Mouse (Mus musculus) naive thymus-derived CD4-positive, alpha-beta T cell, adult 2 months (primary cell): ENCODE results near the gene Ptpn13.
A peak's percentile ranks its signal among the peaks of the same experiment; 100 is the strongest.

Experiments used
- DNase-seq: peaks from one replicate; pipeline ENCODE4 v3.0.0-alpha.2; 2011; ENCODE audit warnings: low read depth

Gene Ptpn13

DNA sequence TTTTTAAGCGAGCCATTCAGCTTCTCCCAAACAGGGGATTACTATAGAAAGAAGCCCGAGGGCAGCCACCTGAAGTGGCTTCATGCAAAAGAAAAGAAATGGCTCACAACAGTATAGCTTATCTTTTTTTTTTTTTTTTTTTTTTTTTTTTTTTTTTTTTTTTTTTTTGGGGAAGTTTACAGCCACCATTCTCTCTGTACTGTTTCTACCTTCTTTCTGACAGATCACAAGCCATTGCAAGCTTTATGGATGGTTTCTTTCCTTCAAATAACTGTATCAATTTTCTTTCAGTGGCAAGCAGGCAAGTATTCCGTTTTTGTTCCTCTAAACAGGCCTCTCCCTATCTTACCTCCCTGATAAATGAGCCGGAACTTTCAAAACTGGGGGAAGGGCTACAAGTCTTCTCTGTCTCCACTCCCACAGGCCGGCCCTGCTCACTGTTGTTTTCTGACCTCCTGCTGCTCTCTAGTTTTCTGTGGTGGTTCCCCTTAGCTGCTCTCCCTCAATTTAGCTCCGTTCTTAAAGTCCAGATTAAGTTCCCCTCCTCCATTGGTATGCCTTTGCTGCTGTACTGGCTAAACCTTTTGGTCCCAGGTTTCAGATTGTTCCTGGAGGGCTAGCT, 1.6 kb upstream of the Ptpn13 start:
- no peak for DNase-seq

DNA sequence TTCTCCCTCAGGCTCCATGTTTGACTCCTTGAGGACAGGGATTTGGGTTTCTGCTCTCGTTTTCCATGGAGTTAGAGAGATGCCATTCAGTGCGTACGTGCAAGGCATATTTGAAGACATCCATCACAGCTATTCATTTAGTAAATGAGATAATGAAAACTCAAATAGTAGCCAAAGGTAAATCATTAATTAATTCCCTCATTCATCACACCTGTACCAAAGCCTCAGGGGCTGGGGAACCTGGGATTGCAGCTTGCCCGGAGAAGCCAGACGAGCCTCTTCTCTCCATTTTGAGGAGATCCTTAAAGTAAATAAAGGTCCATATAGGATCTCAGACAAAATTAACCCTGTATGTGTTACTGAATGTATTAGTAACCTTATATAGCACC, 1.1 kb upstream of the Ptpn13 start:
- DNase-seq, result no peak

DNA sequence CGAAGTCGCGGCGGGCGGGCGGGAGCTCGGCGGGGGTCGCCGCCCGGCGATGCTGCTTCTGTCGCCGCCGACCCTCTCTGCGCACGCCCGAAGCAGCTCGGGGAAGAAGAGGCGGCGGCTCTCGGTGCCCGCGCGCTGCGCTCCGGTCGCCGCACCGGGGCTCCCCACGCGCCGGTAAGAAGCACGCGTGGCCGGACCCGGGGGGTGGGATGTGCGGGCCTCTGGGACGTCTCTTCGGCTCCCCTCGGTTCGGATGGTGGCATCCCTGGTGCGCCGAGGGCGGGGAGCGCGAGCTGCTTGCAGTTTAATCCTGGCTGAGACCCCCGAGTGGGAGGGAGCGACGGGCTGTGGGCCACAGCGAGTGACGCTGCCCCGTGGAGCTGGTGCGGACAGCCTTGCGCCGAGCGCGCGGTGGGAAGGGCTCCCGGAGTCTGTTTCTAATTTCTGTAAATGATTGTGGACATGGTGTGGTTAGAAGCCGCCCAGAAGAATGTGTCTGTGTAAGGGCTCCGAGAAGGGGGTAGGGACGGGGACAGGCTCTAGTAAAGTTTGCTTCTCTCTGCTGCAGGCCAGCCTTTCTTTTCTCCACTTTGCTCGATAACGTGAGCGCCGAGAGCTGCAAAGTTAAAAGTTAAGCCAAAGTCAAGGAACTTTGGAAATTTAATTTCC, 505 bp downstream of the Ptpn13 start:
- peak; percentile 19 for DNase-seq

DNA sequence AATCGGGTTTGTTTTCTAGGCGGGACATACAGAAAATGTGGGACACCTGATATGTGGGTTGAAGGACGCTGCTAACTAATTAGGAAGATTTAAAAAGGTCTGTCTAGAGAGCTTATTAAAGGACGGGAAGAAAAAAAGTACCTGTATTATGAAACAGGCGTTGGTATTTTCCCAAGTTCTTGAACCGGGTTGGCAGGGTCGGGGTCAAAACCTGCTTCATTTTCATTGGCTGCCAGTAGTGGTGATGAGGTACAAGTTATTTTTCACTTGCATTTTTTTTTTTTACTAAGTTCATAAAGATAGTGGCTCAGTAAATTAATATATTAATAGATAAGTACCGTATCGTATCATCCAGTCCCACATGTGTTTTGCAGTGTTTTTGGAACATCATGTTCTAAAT, 1.3 kb downstream of the Ptpn13 start:
- no peak for DNase-seq

DNA sequence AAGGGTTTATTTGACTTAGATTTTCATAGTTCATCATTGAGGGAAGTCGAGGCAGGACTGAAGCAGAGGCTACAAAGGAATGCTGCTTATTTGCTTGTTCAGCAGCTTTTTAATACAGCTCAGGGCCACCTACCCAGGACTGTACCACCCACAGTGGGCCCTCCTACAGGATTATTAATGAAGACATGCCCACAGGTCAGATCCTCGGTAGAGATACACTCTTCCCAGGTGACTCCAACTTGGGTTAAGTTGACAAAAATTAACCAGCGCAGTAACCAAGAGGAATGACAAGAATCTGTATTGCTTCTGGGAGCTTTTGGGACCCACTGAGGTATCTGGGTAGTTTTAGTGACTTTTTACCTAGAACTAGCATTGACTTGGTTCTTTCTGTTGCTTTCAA, 6.0 kb downstream of the Ptpn13 start:
- no peak for DNase-seq

DNA sequence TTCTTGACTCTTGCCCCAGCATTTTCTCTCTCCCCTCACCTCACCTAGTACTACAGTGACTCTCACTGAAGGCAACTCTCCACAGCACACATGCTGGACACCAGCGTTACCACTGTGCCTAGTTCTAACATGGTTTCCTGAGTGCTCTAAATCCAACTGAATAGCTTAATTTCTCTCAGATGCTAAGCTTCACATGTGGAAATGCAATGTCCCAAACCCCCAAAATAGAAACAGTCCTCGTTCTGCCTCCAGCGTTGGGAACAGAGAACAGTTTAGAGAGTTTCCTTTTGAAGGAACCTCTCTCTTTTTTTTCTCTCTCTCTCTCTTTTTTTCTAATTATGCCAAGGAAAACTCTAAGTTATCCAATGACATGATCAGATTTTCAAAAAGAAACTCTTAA, 6.5 kb downstream of the Ptpn13 start:
- no peak for DNase-seq

DNA sequence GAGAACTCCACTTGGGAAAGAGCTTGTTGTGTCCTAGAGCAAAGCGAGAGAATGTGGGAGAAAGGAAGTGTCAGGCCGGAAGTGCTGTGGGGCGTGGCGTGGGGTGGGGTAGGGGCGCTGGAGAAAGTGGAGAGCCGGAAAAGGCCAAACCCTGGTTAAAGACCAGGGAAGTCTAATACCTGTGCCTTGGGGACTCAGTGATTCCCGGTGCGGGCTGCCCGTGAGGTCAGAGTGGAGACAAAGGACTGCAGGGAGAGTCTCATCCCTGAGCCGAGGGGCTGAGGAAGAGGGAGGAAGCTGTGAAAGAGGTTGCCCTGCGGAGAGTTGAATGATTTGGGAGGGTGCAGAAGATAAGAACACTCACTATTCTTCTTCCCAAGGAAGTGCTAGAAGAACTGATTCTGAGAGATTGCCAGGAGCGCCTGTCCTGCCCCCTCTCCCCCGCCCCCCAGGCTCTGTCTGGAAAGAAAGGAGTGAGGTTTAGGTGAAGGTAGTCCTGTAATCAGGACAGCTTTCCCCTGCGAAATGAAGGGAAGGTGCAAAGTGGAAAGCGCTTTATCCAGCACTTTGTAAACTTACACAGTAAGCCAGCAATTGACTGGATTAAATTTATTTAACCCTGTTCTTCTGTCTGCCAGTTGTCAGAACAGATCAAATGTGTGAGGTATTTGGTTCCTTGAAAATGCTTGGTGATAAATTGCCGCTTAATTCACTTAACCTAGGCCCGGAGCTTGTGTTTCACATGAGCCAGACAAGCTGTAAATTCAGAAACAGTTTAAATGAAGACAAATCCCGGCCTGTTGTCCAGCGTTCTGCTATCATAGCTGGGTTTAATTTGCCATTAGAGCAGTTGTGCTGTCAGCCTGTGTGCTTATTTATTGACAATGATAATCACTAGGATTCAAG, 11.3 kb downstream of the Ptpn13 start:
- no peak for DNase-seq

DNA sequence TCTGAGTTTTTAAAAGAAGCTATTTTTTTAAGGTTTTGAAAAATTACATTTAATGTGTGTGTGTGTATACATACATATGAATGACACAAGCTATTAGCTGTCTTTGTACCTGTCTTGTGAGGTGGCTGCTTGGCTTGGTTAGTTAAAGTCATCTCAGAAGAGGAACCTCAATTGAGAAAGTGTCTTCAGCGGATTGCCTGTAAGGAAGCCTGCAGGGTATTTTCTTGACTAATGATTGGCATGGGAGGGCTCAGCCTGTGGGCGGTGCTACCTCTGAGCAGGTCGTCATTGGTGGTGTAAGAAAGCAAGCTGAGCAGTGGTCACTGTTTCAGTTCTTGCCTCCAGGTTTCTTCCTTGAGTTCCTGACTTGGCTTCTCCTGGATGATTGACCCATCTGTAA, 12.7 kb downstream of the Ptpn13 start:
- no peak for DNase-seq

DNA sequence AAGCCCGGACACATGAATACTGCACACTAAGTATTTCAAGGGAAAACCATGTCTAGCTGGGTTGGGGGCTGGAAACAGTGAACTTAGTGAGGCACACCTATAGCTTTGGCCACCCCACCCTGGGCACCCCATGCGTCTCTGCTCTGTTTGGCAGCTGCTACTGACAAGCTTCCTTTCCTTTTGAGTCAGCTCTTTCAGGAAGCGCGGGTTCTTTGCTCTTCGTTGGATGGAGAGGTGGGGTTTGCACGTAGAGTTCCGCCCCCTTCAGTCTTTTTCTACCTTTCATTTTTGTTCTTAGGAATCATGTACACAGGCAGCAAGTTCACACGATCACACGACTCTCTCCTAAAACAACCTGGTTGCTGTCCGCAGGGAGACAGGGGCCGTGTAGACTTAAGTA, 14.2 kb downstream of the Ptpn13 start:
- DNase-seq, result peak; percentile 15

DNA sequence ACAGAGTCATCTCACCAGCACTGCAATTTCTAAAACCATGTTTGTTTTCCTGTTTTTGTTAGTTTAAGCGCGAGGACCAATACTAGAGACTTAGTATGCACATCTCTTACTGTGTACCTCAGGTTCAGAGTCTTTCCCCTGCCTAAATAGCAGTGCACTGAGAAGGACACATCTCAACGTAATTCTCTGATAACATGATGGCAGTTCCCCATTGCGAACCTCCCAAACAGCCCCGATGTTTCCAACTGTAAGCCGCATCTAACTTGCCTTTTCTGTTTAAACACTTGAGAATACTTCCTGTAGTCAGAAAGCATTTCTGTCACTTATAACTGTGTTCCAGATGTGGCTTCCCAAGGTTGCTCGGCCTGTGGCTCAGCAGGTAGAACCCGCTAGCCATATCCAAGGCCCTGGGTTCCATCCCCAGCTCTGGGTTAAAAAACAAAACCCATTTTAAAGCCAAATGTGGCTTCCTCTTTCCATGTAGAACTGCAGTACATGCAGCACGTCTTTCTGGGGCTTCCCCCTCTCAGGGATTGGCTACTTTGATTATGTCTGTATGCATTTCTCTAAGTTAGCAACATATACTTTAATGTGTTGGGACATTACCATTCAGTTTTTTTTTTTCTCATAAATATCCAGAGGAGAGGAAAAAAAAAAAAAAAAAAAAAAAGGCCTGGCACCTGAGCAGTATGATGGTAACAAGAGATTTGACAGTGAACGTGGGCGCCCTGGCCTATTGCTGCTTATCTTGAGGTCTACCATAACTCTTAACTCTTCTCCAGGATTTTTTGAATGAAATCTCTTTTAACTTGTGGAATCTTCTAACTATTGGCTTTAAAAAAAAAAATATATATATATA, 15.7 kb downstream of the Ptpn13 start:
- DNase-seq, result no peak

DNA sequence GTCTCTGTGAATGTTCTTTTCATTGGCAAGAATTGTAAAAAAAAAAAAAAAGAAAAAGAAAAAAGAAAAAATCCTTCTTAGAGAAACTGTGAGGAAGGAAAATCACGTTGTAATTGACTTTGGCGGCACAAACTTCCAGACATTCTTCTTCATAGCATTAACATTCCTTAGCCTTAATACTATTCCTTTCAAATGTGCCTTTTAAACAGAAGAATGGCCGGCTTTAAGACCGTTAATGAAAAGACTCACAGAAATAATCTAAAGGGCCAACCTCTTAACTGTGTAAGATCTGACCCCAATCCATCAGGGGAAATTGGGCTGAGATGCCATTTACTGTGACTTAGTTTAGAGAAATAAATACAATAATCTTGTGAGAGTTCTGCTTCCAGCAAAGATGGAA, 16.7 kb downstream of the Ptpn13 start:
- DNase-seq, result no peak

DNA sequence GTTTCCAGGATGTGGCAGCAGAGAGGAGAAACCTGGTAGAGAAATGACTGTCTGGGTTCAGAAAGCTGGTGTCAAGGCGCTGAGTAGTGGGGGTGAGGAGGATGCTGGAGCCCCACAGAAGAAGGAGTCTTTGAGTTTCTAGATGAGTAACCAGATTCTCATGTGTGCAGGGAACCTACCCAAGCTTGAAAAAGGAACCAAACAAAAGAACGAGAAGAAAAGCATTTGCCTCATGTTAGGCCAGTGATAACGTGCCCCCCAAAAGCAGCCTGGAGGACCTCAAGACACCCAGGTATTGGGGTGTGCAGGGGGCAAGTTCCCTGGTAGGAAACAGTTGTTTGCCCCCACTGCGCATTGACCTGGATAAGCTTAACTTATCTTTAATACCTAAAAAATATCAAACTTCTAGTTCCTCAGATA, 17.3 kb downstream of the Ptpn13 start:
- DNase-seq, result peak; percentile 23

DNA sequence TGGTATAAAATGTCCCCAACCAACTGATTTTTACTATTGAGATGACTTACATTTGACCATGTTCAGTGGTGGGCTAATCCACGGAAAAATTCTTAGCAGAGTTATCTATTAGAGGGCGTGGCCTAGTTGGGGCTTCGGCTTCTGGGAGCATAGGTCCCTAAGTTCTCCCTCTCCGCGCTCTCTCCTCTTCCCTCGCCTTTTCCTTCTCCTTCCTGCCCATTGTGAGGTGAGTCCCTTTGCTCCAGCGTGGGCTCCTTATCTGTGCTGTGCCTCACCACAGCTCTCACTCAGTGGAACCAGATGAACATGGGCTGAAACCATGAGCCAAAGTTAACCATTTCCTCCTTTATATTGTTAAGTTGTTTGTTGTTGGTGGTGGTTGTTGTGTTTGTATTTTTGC, 17.9 kb downstream of the Ptpn13 start:
- DNase-seq, result no peak

DNA sequence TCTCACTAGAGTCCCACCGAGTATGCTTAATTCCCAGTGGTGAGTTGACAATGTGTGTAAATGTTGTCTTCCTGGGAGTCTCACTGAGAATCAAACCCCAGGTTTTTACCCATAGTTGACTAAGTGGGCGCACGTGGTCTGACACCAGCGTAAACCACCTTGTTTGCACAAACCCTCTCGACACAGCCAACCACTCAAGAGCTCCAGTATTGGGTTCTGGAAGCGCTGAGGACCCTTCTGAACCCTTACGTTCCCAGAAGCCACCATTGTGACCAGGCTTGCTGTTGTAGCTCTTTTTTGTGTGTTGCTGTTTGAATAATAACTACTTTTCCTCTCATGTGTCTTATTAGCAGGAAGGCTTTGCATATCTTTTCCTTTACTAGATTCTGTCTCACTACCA, 20.4 kb downstream of the Ptpn13 start:
- DNase-seq, result no peak

DNA sequence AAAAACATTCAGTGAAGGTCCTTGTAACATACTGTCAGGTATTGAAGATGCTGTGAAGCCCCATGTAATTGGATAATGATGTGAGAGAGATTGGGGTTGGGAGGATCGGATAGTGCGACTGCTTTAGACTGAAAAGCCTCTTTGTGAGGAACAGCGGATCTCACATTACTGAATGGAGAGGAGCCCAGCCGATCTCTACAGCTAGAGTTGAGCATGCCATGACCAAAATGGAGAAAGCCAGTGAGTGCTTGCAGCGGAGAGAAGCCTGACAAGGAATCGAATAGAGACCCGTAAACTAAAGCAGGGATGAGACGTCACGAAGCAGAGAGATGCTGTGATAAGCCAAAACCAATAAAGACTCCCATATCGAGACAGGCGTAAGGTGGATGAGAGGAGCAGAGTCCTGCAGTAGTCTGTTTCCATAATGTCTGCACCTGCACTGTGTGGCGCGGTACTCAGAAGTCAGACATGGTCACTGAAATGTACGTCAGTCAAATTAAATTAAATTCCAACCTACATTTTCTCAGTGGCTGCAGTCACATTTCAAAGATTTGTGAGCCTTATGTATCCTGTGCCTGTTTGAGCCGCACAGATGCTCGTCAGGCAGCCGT, 22.9 kb downstream of the Ptpn13 start:
- no peak for DNase-seq

DNA sequence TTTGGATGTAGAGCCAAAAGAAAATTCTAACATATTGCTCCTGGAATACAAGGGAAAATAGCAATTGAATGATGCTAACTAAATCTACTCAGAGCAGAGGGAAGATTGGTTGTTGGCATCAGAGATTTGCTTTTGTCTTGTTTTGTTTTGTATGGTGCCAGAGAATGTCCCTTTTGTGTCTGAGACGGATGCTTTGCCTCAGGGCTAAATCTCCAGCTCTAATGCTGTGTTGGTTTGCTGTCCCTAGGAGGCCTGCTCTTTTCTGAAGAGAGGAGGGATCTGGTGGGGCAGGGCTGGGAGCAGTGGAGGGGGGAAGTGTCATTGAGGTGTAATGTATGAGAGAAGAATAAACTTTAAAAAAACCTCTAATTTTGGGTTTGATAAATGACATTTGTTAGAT, 23.5 kb downstream of the Ptpn13 start:
- DNase-seq, result no peak

DNA sequence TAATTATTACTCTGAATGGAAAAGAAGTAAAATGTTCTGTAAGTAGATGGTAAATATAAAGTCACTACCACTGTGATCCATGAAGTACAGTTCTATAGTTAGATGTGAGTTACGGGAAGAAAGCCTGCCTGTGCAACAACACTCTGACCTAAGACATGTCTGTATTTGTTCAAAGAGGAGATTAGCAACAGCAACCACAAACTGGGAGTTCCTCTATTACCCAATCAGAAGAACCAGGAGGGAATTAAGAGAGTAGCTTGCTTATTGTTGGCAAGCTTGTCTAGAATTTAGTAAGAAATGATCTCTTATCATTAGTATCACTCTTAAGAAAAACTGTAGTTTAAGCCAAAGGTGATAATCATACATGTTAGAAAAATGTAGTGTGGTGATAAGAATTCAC, 25.7 kb downstream of the Ptpn13 start:
- no peak for DNase-seq

DNA sequence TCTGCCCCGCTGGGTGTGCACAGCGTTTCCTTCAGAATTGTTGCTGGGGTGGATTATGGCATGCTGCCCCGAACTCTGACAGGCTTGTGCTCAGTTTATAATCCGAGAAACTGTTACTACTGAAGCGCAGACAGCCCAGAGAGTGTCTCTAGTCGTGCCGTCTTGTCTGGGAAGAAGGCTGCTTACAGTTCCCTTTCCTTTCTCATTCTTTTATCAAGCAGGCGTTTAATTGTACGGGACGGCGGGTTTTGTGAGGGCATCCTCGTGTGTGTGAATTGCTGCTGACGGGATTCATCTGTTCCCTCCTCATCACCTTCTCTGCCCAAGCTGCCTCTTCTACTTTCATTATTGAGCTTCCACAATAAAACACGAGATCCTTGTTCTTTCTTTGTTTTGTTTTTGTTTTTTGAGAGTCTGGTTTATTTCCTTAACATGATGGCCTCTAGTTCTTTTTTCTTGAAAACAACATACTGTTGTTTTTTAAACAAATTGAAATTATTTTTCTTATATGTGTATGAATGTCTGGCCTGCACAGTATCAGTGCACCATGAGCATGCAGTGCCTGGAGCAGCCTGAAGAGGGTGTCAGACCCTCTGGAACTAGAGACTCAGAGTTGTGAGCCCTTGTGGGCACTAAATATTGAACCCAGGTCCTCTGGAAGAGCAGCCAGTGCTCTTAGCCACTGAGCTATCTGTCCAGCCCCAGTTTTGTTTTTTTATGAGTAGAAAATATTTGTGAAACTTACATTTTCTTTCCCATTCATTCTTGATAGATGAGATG, 28.6 kb downstream of the Ptpn13 start:
- no peak for DNase-seq

DNA sequence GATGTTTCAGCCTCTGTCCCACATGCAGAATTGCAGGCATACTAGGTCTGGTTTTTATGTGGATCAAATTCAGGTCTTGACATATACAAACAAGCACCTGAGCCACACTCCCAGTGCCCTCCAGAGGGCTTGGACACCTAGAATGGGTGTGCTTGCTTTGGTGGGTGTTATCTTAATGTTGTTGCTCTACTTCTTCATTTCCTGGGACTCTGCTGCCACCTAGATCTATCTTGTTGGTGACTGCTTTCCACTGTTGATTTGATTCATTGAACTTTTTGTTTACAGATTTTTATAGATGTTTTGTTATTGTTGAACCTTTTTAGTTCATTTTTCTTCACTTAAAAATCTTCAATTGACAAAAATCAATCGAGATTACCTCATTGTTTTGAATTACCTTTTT, 31.8 kb downstream of the Ptpn13 start:
- no peak for DNase-seq

DNA sequence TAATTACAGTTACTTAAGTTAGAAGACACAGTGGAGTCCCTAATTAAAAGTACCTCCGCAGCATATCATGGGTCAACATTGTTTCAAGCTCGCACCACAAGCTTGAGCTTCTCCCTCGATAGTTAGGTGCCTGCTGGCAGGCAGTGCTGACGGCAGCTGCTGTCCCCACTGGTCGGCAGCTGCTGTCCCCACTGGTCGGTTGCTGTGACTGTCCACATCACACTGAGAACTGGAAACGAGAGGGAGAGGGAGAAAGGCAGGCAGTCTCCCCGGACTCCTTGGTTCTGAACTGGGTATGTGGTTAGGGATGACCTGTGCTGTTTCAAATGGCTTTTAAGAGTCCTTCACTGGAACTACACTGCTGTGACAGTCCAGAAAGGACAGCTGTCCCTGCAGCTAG, 33.4 kb downstream of the Ptpn13 start:
- no peak for DNase-seq
